Mouse (Mus musculus) CH12.LX (cell line): ENCODE data around the gene Ufsp2. TPM values are rescaled to one million over a fixed set of nuclear protein-coding genes. Genes with fewer than 3 reads are reported as not detected.

Experiments
- DNase-seq: peaks from one replicate; pipeline ENCODE4 v3.0.0-alpha.2; 2013; ENCODE audit errors: extremely low read depth
- H3K27ac ChIP-seq: 2 replicates; pipeline ENCODE4 v1.5.1; 2012; ENCODE audit warnings: low read depth, mild to moderate bottlenecking, control low read depth, moderate library complexity; ENCODE audit not compliant: insufficient read depth
- H3K27me3 ChIP-seq: replicated peaks from 2 replicates; pipeline ENCODE3; 2012; ENCODE audit warnings: inconsistent platforms
- H3K36me3 ChIP-seq, 2 experiments: replicated peaks in 1 of 2; 2 replicates each; pipeline versions ENCODE3 to v1.6.1; 2012; ENCODE audit warnings: inconsistent platforms in 1 of 2, low read length in 1 of 2, mild to moderate bottlenecking in 1 of 2, mixed read lengths in 1 of 2, moderate library complexity in 1 of 2; ENCODE audit not compliant: control insufficient read depth in 1 of 2, insufficient read depth in 1 of 2
- H3K4me1 ChIP-seq, 2 experiments: 2 replicates each; pipeline ENCODE4 v1.6.1; 2012; ENCODE audit warnings: inconsistent platforms in 1 of 2, moderate library complexity in 1 of 2; ENCODE audit not compliant: insufficient read depth in 2 of 2, control insufficient read depth in 1 of 2
- H3K4me2 ChIP-seq: 2 replicates; pipeline ENCODE4 v1.6.1; 2012; ENCODE audit warnings: low read depth, mild to moderate bottlenecking, control low read depth; ENCODE audit not compliant: poor library complexity, insufficient read depth, severe bottlenecking
- H3K4me3 ChIP-seq, 3 experiments: fragments of 150-350 bp in 1 of 3; sonication (generic) in 1 of 3; replicated peaks in 1 of 3; 2 replicates each; pipeline versions ENCODE3 to v1.5.1; 2011 to 2012; ENCODE audit warnings: low read depth in 2 of 3, low read length in 2 of 3, mild to moderate bottlenecking in 2 of 3, moderate library complexity in 2 of 3, control low read depth in 1 of 3, improper control_type of control experiment in 1 of 3, inconsistent platforms in 1 of 3, mixed read lengths in 1 of 3; ENCODE audit not compliant: poor library complexity in 1 of 3
- H3K79me2 ChIP-seq: replicated peaks from 2 replicates; pipeline ENCODE4 v1.6.1; 2012; ENCODE audit warnings: mild to moderate bottlenecking, moderate library complexity; ENCODE audit not compliant: control insufficient read depth, poor library complexity, insufficient read depth, severe bottlenecking; ENCODE audit errors: extremely low read depth
- H3K9ac ChIP-seq: 2 replicates; pipeline ENCODE4 v1.6.1; 2012; ENCODE audit warnings: low read depth, mild to moderate bottlenecking, control low read depth, moderate library complexity; ENCODE audit not compliant: insufficient read depth
- H3K9me3 ChIP-seq: replicated peaks from 2 replicates; pipeline ENCODE3; 2012; ENCODE audit warnings: low read length, inconsistent platforms, mixed read lengths
- BHLHE40 ChIP-seq: IDR thresholded peaks from 2 replicates; pipeline ENCODE4 v1.6.1; 2011; ENCODE audit warnings: mild to moderate bottlenecking, low read depth, low read length, improper control_type of control experiment
- CHD1 ChIP-seq: IDR thresholded peaks from 2 replicates; pipeline ENCODE4 v1.6.1; 2012; ENCODE audit warnings: low read depth, low read length, improper control_type of control experiment, inconsistent platforms
- CHD2 ChIP-seq: IDR thresholded peaks from 2 replicates; pipeline ENCODE4 v1.6.1; 2011; ENCODE audit warnings: low read length, improper control_type of control experiment
- CTCF ChIP-seq, 2 experiments: IDR thresholded peaks in 1 of 2; conservative IDR thresholded peaks in 1 of 2; 2 replicates each; pipeline ENCODE4 v1.5.1; 2011 to 2012; ENCODE audit warnings: low read depth in 2 of 2, low read length in 2 of 2, improper control_type of control experiment in 1 of 2, inconsistent platforms in 1 of 2, mild to moderate bottlenecking in 1 of 2, moderate library complexity in 1 of 2
- E2F4 ChIP-seq: IDR thresholded peaks from 2 replicates; pipeline ENCODE4 v1.6.1; 2011; ENCODE audit warnings: low read depth, low read length, improper control_type of control experiment; ENCODE audit not compliant: insufficient replicate concordance
- ELF1 ChIP-seq: IDR thresholded peaks from 2 replicates; pipeline ENCODE4 v1.6.1; 2014; ENCODE audit warnings: low read depth, mild to moderate bottlenecking, inconsistent platforms, low read length, improper control_type of control experiment
- EP300 ChIP-seq: IDR thresholded peaks from 2 replicates; pipeline ENCODE4 v1.6.1; 2011; ENCODE audit warnings: low read length, improper control_type of control experiment
- ETS1 ChIP-seq: conservative IDR thresholded peaks from 2 replicates; pipeline ENCODE4 v1.6.1; 2012; ENCODE audit warnings: low read depth, mild to moderate bottlenecking, inconsistent platforms, low read length, improper control_type of control experiment, moderate library complexity
- HCFC1 ChIP-seq: IDR thresholded peaks from 2 replicates; pipeline ENCODE4 v1.6.1; 2012; ENCODE audit warnings: low read depth, mild to moderate bottlenecking, inconsistent platforms, low read length, improper control_type of control experiment
- IRF4 ChIP-seq: IDR thresholded peaks from 2 replicates; pipeline ENCODE4 v1.6.1; 2014; ENCODE audit warnings: low read depth, mild to moderate bottlenecking, inconsistent platforms, low read length, improper control_type of control experiment
- JUN ChIP-seq: IDR thresholded peaks from 2 replicates; pipeline ENCODE4 v1.6.1; 2011; ENCODE audit warnings: low read depth, mild to moderate bottlenecking, low read length, improper control_type of control experiment, moderate library complexity; ENCODE audit not compliant: insufficient read depth
- MAFK ChIP-seq: IDR thresholded peaks from 2 replicates; pipeline ENCODE4 v1.6.1; 2011; ENCODE audit warnings: low read length, improper control_type of control experiment; ENCODE audit not compliant: insufficient replicate concordance
- MAX ChIP-seq: IDR thresholded peaks from 2 replicates; pipeline ENCODE4 v1.6.1; 2011; ENCODE audit warnings: low read length, improper control_type of control experiment
- MAZ ChIP-seq: IDR thresholded peaks from 2 replicates; pipeline ENCODE4 v1.6.1; 2012; ENCODE audit warnings: low read depth, mild to moderate bottlenecking, inconsistent platforms, low read length, improper control_type of control experiment, moderate library complexity
- MXI1 ChIP-seq: IDR thresholded peaks from 2 replicates; pipeline ENCODE4 v1.6.1; 2011; ENCODE audit warnings: mild to moderate bottlenecking, low read depth, low read length, improper control_type of control experiment
- MYC ChIP-seq: IDR thresholded peaks from 2 replicates; pipeline ENCODE4 v1.6.1; 2011; ENCODE audit warnings: low read depth, mild to moderate bottlenecking, improper control_type of control experiment, low read length
- NELFE ChIP-seq: IDR thresholded peaks from 2 replicates; pipeline ENCODE4 v1.6.1; 2011; ENCODE audit warnings: low read depth, low read length, improper control_type of control experiment
- NRF1 ChIP-seq: IDR thresholded peaks from 2 replicates; pipeline ENCODE4 v1.6.1; 2014; ENCODE audit warnings: low read depth, mild to moderate bottlenecking, inconsistent platforms, low read length, improper control_type of control experiment, moderate library complexity
- RCOR1 ChIP-seq: conservative IDR thresholded peaks from 2 replicates; pipeline ENCODE4 v1.6.1; 2012; ENCODE audit warnings: low read depth, mild to moderate bottlenecking, inconsistent platforms, low read length, improper control_type of control experiment
- SIN3A ChIP-seq: IDR thresholded peaks from 2 replicates; pipeline ENCODE4 v1.6.1; 2012; ENCODE audit warnings: low read length, improper control_type of control experiment, inconsistent platforms
- SMC3 ChIP-seq: IDR thresholded peaks from 2 replicates; pipeline ENCODE4 v1.6.1; 2011; ENCODE audit warnings: low read depth, low read length, improper control_type of control experiment
- TBP ChIP-seq: conservative IDR thresholded peaks from 2 replicates; pipeline ENCODE4 v1.6.1; 2011; ENCODE audit warnings: low read depth, low read length, improper control_type of control experiment
- TCF12 ChIP-seq: IDR thresholded peaks from 2 replicates; pipeline ENCODE4 v1.6.1; 2014; ENCODE audit warnings: low read depth, mild to moderate bottlenecking, inconsistent platforms, low read length, improper control_type of control experiment
- UBTF ChIP-seq: IDR thresholded peaks from 2 replicates; pipeline ENCODE4 v1.6.1; 2012; ENCODE audit warnings: low read depth, mild to moderate bottlenecking, inconsistent platforms, low read length, improper control_type of control experiment, moderate library complexity
- USF1 ChIP-seq: IDR thresholded peaks from 2 replicates; pipeline ENCODE4 v1.6.1; 2014; ENCODE audit warnings: low read depth, mild to moderate bottlenecking, inconsistent platforms, low read length, improper control_type of control experiment
- ZC3H11A ChIP-seq: IDR thresholded peaks from 2 replicates; pipeline ENCODE4 v1.6.1; 2012; ENCODE audit warnings: low read depth, mild to moderate bottlenecking, inconsistent platforms, low read length, improper control_type of control experiment
- ZKSCAN1 ChIP-seq: IDR thresholded peaks from 2 replicates; pipeline ENCODE4 v1.6.1; 2012; ENCODE audit warnings: low read depth, inconsistent platforms, low read length, improper control_type of control experiment, borderline replicate concordance
- ZMIZ1 ChIP-seq: IDR thresholded peaks from 2 replicates; pipeline ENCODE4 v1.6.1; 2012; ENCODE audit warnings: low read depth, mild to moderate bottlenecking, inconsistent platforms, low read length, improper control_type of control experiment
- ZNF384 ChIP-seq: IDR thresholded peaks from 2 replicates; pipeline ENCODE4 v1.6.1; 2012; ENCODE audit warnings: low read depth, low read length, improper control_type of control experiment, inconsistent platforms
- dilution Hi-C: fragments of 300-500 bp; cut with MboI; formaldehyde crosslinking; loops from 2 replicates; pipeline ENCODE4 v1.14.3; 2020; ENCODE audit warnings: low sequenced_read_pairs; ENCODE audit not compliant: extremely low pct_unique_long_range_greater_than_20kb, extremely low pct_ligation_motif_present
- in situ Hi-C: fragments of 300-500 bp; cut with MboI; formaldehyde crosslinking; loops from 3 replicates; pipeline ENCODE4 v1.14.3; 2019; ENCODE audit warnings: low sequenced_read_pairs, low pct_ligation_motif_present, low pct_unique_long_range_greater_than_20kb, mixed read lengths
- polyA plus RNA-seq: library from polyadenylated mRNA; unstranded; fragments of >175 nt; gene quantifications from 2 replicates; pipeline ENCODE4 v1.2.1, GENCODE M21; 2012; ENCODE audit warnings: low read depth; ENCODE audit not compliant: insufficient read length
- total RNA-seq, 2 experiments: library from RNA; depleted of rRNA; stranded (reverse); fragments of 300-350 nt in 1 of 2; fragments of >200 nt in 1 of 2; gene quantifications; 2 replicates each; pipeline ENCODE4 v1.2.3; 2012 to 2014

Gene Ufsp2
- total and polyA plus RNA-seq, 3 experiments = 50.1 to 105 (median 51.2) TPM

DNA sequence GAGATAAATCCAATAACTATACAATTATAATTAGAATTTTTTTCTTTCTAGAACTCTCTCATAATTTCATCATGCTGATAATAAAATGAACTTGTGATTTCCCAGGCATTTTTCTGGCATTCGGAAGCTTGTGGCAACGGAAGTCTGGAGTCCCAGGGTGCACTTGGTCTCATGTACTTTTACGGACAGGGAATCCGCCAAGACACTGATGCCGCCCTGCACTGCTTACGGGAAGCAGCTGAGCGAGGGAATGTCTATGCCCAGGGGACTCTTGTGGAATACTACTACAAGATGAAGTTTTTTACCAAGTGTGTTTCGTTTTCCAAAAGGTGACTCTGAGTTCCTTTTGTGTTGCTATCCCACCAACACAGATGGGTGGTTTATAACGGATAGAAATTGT is 47.4 kb downstream of the Ufsp2 start:
- Histone ChIP-seq H3K27ac (no peak overlapping the region), H3K79me2 (no peaks in the 10 kb centered on the region), H3K9me3 (no peaks in the 10 kb centered on the region), H3K36me3 (no peaks in the 10 kb centered on the region), H3K4me3 (no peak overlapping the region), H3K9ac (no peak overlapping the region), H3K27me3 (no peaks in the 10 kb centered on the region), H3K4me2 (no peak overlapping the region), H3K4me1 (no peaks in the 10 kb centered on the region)
- dilution Hi-C loops (no loop called here), in situ Hi-C loops (no loop called here)
- DNase-seq = no peak
- no peak for TF ChIP-seq NRF1
- TF ChIP-seq E2F4 = no peak
- TF ChIP-seq MXI1 = no peak
- no peak for TF ChIP-seq MAZ
- no peak for TF ChIP-seq ZNF384
- TF ChIP-seq TCF12 = no peak
- no peak for TF ChIP-seq JUN

DNA sequence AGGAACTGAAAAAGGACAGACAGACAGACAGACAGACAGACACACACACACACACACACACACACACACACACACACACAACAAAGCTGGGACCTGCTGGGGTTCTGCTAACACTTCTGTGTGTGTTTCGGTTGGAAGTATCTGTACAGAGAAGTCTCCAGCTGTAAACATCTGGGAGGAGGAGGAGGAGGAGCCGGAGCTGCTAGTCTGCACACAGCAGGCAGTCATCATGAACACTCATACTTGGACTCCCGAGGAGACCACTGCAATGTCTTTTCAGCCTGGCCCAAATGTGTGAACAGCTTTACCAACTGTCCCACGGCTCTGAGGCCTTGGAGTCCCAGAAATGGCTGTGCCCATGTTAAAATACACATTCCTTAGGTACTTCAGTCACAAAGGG is 49.1 kb downstream of the Ufsp2 start:
- dilution Hi-C loops (no loop called here), in situ Hi-C loops (no loop called here)

DNA sequence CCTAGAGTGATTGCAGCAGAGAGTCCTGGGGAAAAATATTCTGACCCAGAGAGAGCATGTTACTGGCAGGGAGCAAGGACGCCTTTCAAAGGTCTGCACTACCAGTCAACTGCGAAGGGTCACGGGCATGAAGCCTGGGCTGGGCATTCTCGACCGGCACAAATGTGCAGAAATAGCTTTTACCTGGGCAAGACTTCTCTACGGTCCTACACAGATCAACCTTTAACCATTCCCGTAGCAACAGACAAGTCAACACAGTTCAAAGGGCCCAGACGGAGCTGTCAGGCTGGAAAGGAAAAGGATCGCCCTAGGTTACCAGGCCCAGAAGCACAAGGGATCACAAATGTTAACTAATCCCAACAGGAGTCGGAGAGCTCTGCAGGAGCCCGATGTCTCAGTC is 60.9 kb downstream of the Ufsp2 start:
- TF ChIP-seq ELF1 = no peak
- TF ChIP-seq UBTF = no peak
- TF ChIP-seq RCOR1 = no peak
- no peak for TF ChIP-seq CHD1
- TF ChIP-seq MAX = no peak
- TF ChIP-seq IRF4 = no peak
- TF ChIP-seq ZKSCAN1 = no peak
- no peak for TF ChIP-seq CTCF (conservative IDR thresholded peaks at IDR 0.05 in 1 of 2, IDR thresholded peaks at IDR 0.05 in 1 of 2; ENCODE audit: low read depth in 2 of 2, low read length in 2 of 2)
- TF ChIP-seq SIN3A = no peak
- TF ChIP-seq ZC3H11A = no peak
- no peak for TF ChIP-seq ETS1
- no peak for TF ChIP-seq MYC
- no peak for TF ChIP-seq MXI1
- no peak for TF ChIP-seq HCFC1
- no peak for TF ChIP-seq TCF12
- in situ Hi-C loops = no loop called here
- H3K27me3 ChIP-seq = no peaks in the 10 kb centered on the region

More for the DNA sequence above, 49.1 kb downstream of the Ufsp2 start:
- no peak for DNase-seq
- H3K36me3 ChIP-seq = no peaks in the 10 kb centered on the region
- no peaks in the 10 kb centered on the region for H3K79me2 ChIP-seq
- no peaks in the 10 kb centered on the region for H3K4me1 ChIP-seq
- no peak overlapping the region for H3K27ac ChIP-seq
- H3K9ac ChIP-seq = no peak overlapping the region
- H3K9me3 ChIP-seq = no peaks in the 10 kb centered on the region
- TF ChIP-seq SMC3 (no peak), RCOR1 (no peak), CHD2 (no peak), MXI1 (no peak), CHD1 (no peak), MAFK (no peak), ZMIZ1 (no peak), USF1 (no peak), ETS1 (no peak), TCF12 (no peak), MAX (no peak), E2F4 (no peak), BHLHE40 (no peak), ZC3H11A (no peak), TBP (no peak), EP300 (no peak), NELFE (no peak)
- no peak overlapping the region for H3K4me2 ChIP-seq
- no peak overlapping the region for H3K4me3 ChIP-seq
- H3K27me3 ChIP-seq = no peaks in the 10 kb centered on the region

More for the DNA sequence above, 60.9 kb downstream of the Ufsp2 start:
- dilution Hi-C loops = no loop called here
- no peak overlapping the region for H3K9ac ChIP-seq
- H3K9me3 ChIP-seq = no peaks in the 10 kb centered on the region
- no peaks in the 10 kb centered on the region for H3K79me2 ChIP-seq
- no peak overlapping the region for H3K4me2 ChIP-seq
- no peak overlapping the region for H3K4me3 ChIP-seq
- H3K36me3 ChIP-seq = peaks cover 10 to 32% of the 10 kb centered on the region in 2 experiments
- no peak for DNase-seq
- H3K4me1 ChIP-seq = peaks cover 6 to 19% of the 10 kb centered on the region in 2 experiments
- H3K27ac ChIP-seq = no peak overlapping the region
